In the genomic region with DNA sequence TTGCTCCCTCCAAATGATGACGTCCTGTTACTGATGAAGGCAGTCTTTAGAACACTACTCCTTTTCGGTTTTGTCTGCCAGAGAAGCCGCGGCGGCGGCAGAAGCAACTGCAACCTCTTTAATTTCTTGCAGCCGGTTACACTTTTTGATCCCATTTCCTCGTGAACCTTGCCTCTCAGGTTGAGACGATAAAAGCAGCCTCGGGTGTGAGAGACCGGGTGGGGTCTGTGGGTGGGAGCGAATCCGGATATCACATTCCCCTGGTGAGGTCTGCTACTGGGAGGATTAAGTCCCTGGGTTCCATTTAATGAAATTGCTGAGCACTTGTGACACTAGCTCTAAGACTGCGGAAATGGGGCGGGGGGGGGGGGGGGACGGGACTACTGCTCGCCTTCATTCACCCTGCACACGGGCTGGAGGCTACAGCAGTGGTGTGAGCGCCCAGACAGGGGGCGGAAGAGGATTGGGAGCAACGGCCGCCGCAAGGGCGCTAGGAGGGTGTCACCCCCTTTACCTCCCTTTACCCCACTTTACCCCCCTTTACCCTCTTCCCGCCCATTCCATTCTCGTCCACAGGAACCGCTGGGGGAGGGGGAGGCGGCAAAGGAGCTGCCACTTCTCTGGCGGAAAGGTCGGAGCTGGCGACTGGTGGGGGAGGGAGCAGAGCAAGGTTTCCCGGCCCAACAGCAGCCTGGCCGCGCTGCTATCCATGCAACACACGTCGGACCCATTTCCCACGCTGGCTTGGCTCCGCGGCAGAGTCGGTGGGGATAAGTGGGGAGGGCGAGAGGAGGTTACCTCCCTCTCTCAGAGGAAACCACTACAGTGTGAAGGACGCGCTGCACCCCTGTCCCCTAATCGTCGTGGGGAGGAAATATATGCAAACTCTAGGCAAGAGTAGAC, we compare ENCODE assay signal across 8 mouse cellular contexts. TPM values are rescaled to one million over a fixed set of nuclear protein-coding genes. Genes with fewer than 3 reads are reported as not detected.
DNase-seq lines count a peak whose midpoint lies in the region; ATAC-seq and TF ChIP-seq lines count a peak whose summit lies in the region.

No protein-coding gene starts in this region.

- H3K9me3 ChIP-seq in embryonic facial prominence, embryonic 10.5 days = no peaks in the 10 kb centered on the region
- H3K9me3 ChIP-seq in limb, embryonic 14.5 days (ENCODE audit: control insufficient read depth, low read length) = no peaks in the 10 kb centered on the region
- no peaks in the 10 kb centered on the region for H3K9me3 ChIP-seq in midbrain, postnatal 0 days (ENCODE audit: low read length)
- no peaks in the 10 kb centered on the region for H3K9me3 ChIP-seq in stomach, postnatal 0 days (ENCODE audit: control insufficient read depth, low read length)

- peaks cover 25% of the 10 kb centered on the region for H3K4me1 ChIP-seq in embryonic facial prominence, embryonic 10.5 days
- 0 out of 2 replicates have a peak, but pooled peaks cover 1% of the 10 kb centered on the region for H3K4me1 ChIP-seq in limb, embryonic 14.5 days (ENCODE audit: control insufficient read depth, insufficient read depth, low read length)
- no peaks in the 10 kb centered on the region for H3K4me1 ChIP-seq in midbrain, postnatal 0 days (ENCODE audit: insufficient read depth, low read length)
- H3K4me1 ChIP-seq in stomach, postnatal 0 days (replicated peaks; ENCODE audit: control insufficient read depth, insufficient read depth) = no peaks in the 10 kb centered on the region

- no peak for TF ChIP-seq POLR2A in limb, embryonic 14.5 days (IDR thresholded peaks at IDR 0.05; ENCODE audit: borderline replicate concordance, extremely low read depth, insufficient read depth, insufficient read length)

- peak overlapping the region; percentile 94 for H3K4me2 ChIP-seq in limb, embryonic 14.5 days (replicated peaks; ENCODE audit: low read depth, low read length, severe bottlenecking)
- H3K4me2 ChIP-seq in midbrain, postnatal 0 days (ENCODE audit: low read depth, low read length, poor library complexity, severe bottlenecking) = peak overlapping the region; percentile 72
- peak overlapping the region; percentile 80 for H3K4me2 ChIP-seq in stomach, postnatal 0 days (replicated peaks; ENCODE audit: low read depth)

- WGBS in embryonic facial prominence, embryonic 10.5 days = under 1% methylated on average over 44 of the region's 45 CpGs
- WGBS in limb, embryonic 14.5 days = under 1% methylated on average over 40 of the region's 45 CpGs
- 1% methylated on average over 38 of the region's 45 CpGs for WGBS in midbrain, postnatal 0 days
- WGBS in stomach, postnatal 0 days = under 1% methylated on average over 43 of the region's 45 CpGs

- peak; percentile 20 for DNase-seq in CD4-positive, CD25-positive, alpha-beta regulatory T cell, adult 2 months (ENCODE audit: low read depth, low spot score)
- DNase-seq in embryonic facial prominence, embryonic 10.5 days (ENCODE audit: low spot score) = peak; percentile 84
- peak; percentile 15 for DNase-seq in kidney, adult 9 months
- peak; percentile 62 for DNase-seq in limb, embryonic 14.5 days (ENCODE audit: low spot score)
- peak; percentile 84 for DNase-seq in midbrain, postnatal 0 days (ENCODE audit: low spot score)
- DNase-seq in stomach, postnatal 0 days (ENCODE audit: low spot score) = peak; percentile 47

- H3K9ac ChIP-seq in limb, embryonic 14.5 days (ENCODE audit: low read depth, low read length, severe bottlenecking) = peak overlapping the region; percentile 68
- peak overlapping the region; percentile 66 for H3K9ac ChIP-seq in midbrain, postnatal 0 days (replicated peaks; ENCODE audit: low read length, poor library complexity, severe bottlenecking)
- peak overlapping the region; percentile 58 for H3K9ac ChIP-seq in stomach, postnatal 0 days (ENCODE audit: low read length)

- peak overlapping the region; percentile 73 for H3K4me3 ChIP-seq in embryonic facial prominence, embryonic 10.5 days
- peak overlapping the region; percentile 68 for H3K4me3 ChIP-seq in limb, embryonic 14.5 days (replicated peaks; ENCODE audit: low read length)
- peak overlapping the region; percentile 84 for H3K4me3 ChIP-seq in midbrain, postnatal 0 days (ENCODE audit: low read depth, low read length)
- H3K4me3 ChIP-seq in stomach, postnatal 0 days (ENCODE audit: low read depth, low read length) = peak overlapping the region; percentile 64

- peak overlapping the region; percentile 90 for H3K27ac ChIP-seq in embryonic facial prominence, embryonic 10.5 days (replicated peaks)
- H3K27ac ChIP-seq in limb, embryonic 14.5 days (replicated peaks; ENCODE audit: low read depth, low read length) = peak overlapping the region; percentile 86
- peak overlapping the region; percentile 86 for H3K27ac ChIP-seq in midbrain, postnatal 0 days (ENCODE audit: low read depth, low read length)
- peak overlapping the region; percentile 90 for H3K27ac ChIP-seq in stomach, postnatal 0 days (replicated peaks)

- ATAC-seq in CD4-positive, CD25-positive, alpha-beta regulatory T cell, adult 4 months = no peak
- peak; percentile 31 for ATAC-seq in granulocyte monocyte progenitor cell, adult 5-6 weeks (replicated peaks; ENCODE audit: poor library complexity, severe bottlenecking)
- peak; percentile 17 for ATAC-seq in limb, embryonic 14.5 days (ENCODE audit: low FRiP score, low read depth)
- ATAC-seq in midbrain, postnatal 0 days (ENCODE audit: low FRiP score) = peak; percentile 78
- ATAC-seq in stomach, postnatal 0 days (ENCODE audit: low FRiP score, low TSS enrichment) = peak; percentile 30

- no peak for TF ChIP-seq EP300 in stomach, postnatal 0 days (optimal IDR thresholded peaks at IDR 0.05)

- peak; percentile 62 for TF ChIP-seq CTCF in midbrain, postnatal 0 days (IDR thresholded peaks at IDR 0.05)
- TF ChIP-seq CTCF in stomach, postnatal 0 days (IDR thresholded peaks at IDR 0.05; ENCODE audit: low read depth) = peak; percentile 66

- H3K27me3 ChIP-seq in embryonic facial prominence, embryonic 10.5 days (replicated peaks; ENCODE audit: low read depth, poor library complexity, severe bottlenecking) = peaks cover 19% of the 10 kb centered on the region
- no peaks in the 10 kb centered on the region for H3K27me3 ChIP-seq in limb, embryonic 14.5 days (ENCODE audit: control insufficient read depth, insufficient read depth, low read length)
- H3K27me3 ChIP-seq in midbrain, postnatal 0 days (ENCODE audit: insufficient read depth, low read length) = no peaks in the 10 kb centered on the region
- peaks cover 2% of the 10 kb centered on the region; the same call in 1 of the 2 replicates for H3K27me3 ChIP-seq in stomach, postnatal 0 days (ENCODE audit: control insufficient read depth, insufficient read depth, low read length)

- H3K36me3 ChIP-seq in embryonic facial prominence, embryonic 10.5 days (replicated peaks) = no peaks in the 10 kb centered on the region
- H3K36me3 ChIP-seq in limb, embryonic 14.5 days (ENCODE audit: control insufficient read depth, insufficient read depth, low read length) = no peaks in the 10 kb centered on the region
- no peaks in the 10 kb centered on the region for H3K36me3 ChIP-seq in midbrain, postnatal 0 days (ENCODE audit: insufficient read depth, low read length)
- H3K36me3 ChIP-seq in stomach, postnatal 0 days (ENCODE audit: control insufficient read depth, insufficient read depth, low read length) = no peaks in the 10 kb centered on the region

RNA-seq across cellular contexts. Expression of gene Pcdh7, which starts 2.9 kb away (rescaled TPM):
- polyA plus RNA-seq in CD4-positive, CD25-positive, alpha-beta regulatory T cell, adult 4 months (2017; shearing (Covaris generic)) = under 1 TPM in 1 of 2 experiments, not detected in 1; 0.06 TPM
- polyA plus RNA-seq in embryonic facial prominence, embryonic 10.5 days (2016; fragmentation: Nextera tagmentation; extraction: Ambion mirVana) = 6.2 and 7.0 TPM in 2 replicates
- 1.1 and 2.2 TPM in 2 replicates for total RNA-seq in granulocyte monocyte progenitor cell, adult 5-6 weeks (2014; fragmentation: Nextera tagmentation)
- total RNA-seq in granulocyte monocyte progenitor cell, adult 5-6 weeks (2017) = 0.93 and 1.2 TPM in 2 replicates
- polyA plus RNA-seq in limb, embryonic 14.5 days (2012; rRNA removed) = 13.7 and 14.8 TPM in 2 replicates
- polyA plus RNA-seq in limb, embryonic 14.5 days (2014; fragmentation: Nextera tagmentation; extraction: Ambion mirVana) = 12.5 and 14.7 TPM in 2 replicates
- 157 and 178 TPM in 2 replicates for total RNA-seq in midbrain, postnatal 0 days (2014; rRNA removed)
- polyA plus RNA-seq in midbrain, postnatal 0 days (2015; fragmentation: Nextera tagmentation; extraction: Ambion mirVana) = 25.4 and 29.6 TPM in 2 replicates
- 6.4 and 6.7 TPM in 2 replicates for polyA plus RNA-seq in stomach, postnatal 0 days (2015; fragmentation: Nextera tagmentation; extraction: Ambion mirVana)

Comparison
In these comparisons a context has a peak if more than half of its experiments do, and no peak if none do; other contexts are left out.
1. DNase-seq: peak in every context shown above with its lines; median percentile 84 in embryonic facial prominence, embryonic 10.5 days; 84 in midbrain, postnatal 0 days; 62 in limb, embryonic 14.5 days; 47 in stomach, postnatal 0 days; 20 in CD4-positive, CD25-positive, alpha-beta regulatory T cell, adult 2 months; 15 in kidney, adult 9 months.